Mouse (Mus musculus) ES-E14 (cell line): ENCODE data around the gene Rora.

Experiments used
- CHD2 ChIP-seq: IDR thresholded peaks from 2 replicates; pipeline ENCODE4 v1.6.1; 2014; ENCODE audit warnings: mild to moderate bottlenecking, low read depth, low read length, inconsistent platforms
- MAFK ChIP-seq: IDR thresholded peaks from 2 replicates; pipeline ENCODE4 v1.6.1; 2014; ENCODE audit warnings: mild to moderate bottlenecking, low read depth, low read length, inconsistent platforms; ENCODE audit not compliant: insufficient read depth

DNA sequence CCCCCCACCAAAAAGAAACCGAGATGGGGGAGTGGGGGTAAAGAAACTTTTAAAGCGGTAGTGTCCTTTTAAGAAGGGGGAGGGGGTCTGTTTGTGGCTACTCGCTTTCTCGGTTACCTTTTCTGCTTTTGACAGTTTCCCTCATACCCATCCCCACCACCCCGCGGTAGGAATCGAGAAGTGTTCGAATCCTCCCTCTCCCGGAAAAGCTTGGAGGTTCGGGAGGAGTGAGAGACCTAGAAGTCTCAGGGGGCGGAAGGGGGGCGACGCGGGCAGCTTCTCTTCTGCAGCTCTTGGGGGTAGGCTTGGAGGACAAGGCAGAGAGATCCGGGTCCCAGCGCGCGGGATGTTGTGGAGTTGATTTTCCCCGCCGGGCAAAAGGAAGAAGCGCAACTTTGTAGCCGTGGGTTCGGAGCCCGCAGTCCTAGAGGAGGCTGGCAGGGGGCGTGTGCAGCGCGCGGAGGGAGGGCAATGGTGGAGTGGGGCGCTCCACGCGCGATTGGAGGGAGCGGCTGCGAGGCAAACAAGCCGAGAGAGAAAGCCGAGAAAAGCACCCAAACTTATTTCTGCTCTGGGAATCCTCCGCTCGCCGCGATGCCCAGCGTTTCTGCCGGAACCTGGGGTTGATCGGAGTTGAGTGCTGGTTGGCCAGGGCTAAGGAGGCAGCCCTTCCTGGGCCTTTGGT is 889 bp downstream of the Rora start:
- no peak for TF ChIP-seq CHD2
- no peak for TF ChIP-seq MAFK
